Mouse (Mus musculus) left cerebral cortex, postnatal 36 days (tissue): ENCODE data around the gene Plvap. TPM values are rescaled to one million over a fixed set of nuclear protein-coding genes. Genes with fewer than 3 reads are reported as not detected.
"Not testable (repeated sequence)": the region's sequence is repeated elsewhere in the genome, so short reads cannot be mapped to it uniquely, and the experiment has no call there.

Experiments used
- DNase-seq, 2 experiments: peaks; one replicate each; pipeline ENCODE4 v3.0.0; 2021 to 2022; ENCODE audit warnings: low spot score in 2 of 2, mixed read lengths in 1 of 2
- intact Hi-C: fragments of 180-260 bp; cut with DNase I; formaldehyde crosslinking; loops from one replicate; pipeline ENCODE4 v1.15.1; 2025
- total RNA-seq, 2 experiments: library from RNA; stranded (reverse); gene quantifications; 2 replicates each; pipeline ENCODE4 v1.2.3; 2021

The Plvap gene
- 1 to 10 TPM; 7.4 to 9.4 TPM for total RNA-seq

GRCm38 (mm10) chr8:71511644-71512043, at the start of gene Plvap:
Gene Plvap, minus strand, starts transcription at chr8:71511752.
- intact Hi-C loops: no loop called here
- no peak for DNase-seq

- intact Hi-C loops: loop anchor here (2.0 kb wide), 1 partner anchor 100 kb away; no protein-coding TSS in a partner anchor
- no peak for DNase-seq
Observed at GRCm38 (mm10) chr8:71560765-71561164, 49.2 kb upstream of the Plvap start.

- no peak for DNase-seq
- intact Hi-C loops: loop anchor here (2.0 kb wide), 1 partner anchor 101 kb away; no protein-coding TSS in a partner anchor
Observed at GRCm38 (mm10) chr8:71560071-71560470, 48.5 kb upstream of the Plvap start.

GRCm38 (mm10) chr8:71558958-71559690, 47.6 kb upstream of the Plvap start:
- no peak for DNase-seq
- intact Hi-C loops: no loop called here

- no peak for DNase-seq
- intact Hi-C loops: no loop called here
Observed at GRCm38 (mm10) chr8:71558071-71558957, 46.8 kb upstream of the Plvap start, which contains the start of gene Tmem221. Gene Tmem221, minus strand, starts transcription at chr8:71558871.

GRCm38 (mm10) chr8:71554644-71555043, 43.1 kb upstream of the Plvap start:
- intact Hi-C loops: no loop called here
- DNase-seq: no peak

- intact Hi-C loops: no loop called here
- DNase-seq: no peak
Observed at GRCm38 (mm10) chr8:71554001-71554400, 42.4 kb upstream of the Plvap start.

GRCm38 (mm10) chr8:71552770-71553169, 41.2 kb upstream of the Plvap start:
- no peak for DNase-seq
- intact Hi-C loops: no loop called here

- intact Hi-C loops: no loop called here
- no peak for DNase-seq
Observed at GRCm38 (mm10) chr8:71550754-71551153, 39.2 kb upstream of the Plvap start.

GRCm38 (mm10) chr8:71547590-71547989, 36.0 kb upstream of the Plvap start:
- DNase-seq: no peak
- intact Hi-C loops: no loop called here

- DNase-seq: no peak
- intact Hi-C loops: no loop called here
Observed at GRCm38 (mm10) chr8:71545053-71545452, 33.5 kb upstream of the Plvap start.

GRCm38 (mm10) chr8:71543755-71544154, 32.2 kb upstream of the Plvap start:
- DNase-seq: no peak
- intact Hi-C loops: loop anchor here (5.0 kb wide), 1 partner anchor 81 kb away; the partner anchor contains the start of genes Abhd8 and Mrpl34

- peak; percentile 95 to 97 for DNase-seq
- intact Hi-C loops: loop anchor here (5.0 kb wide), 1 partner anchor 80 kb away; the partner anchor contains the start of genes Abhd8 and Mrpl34
Observed at GRCm38 (mm10) chr8:71542632-71543343, 31.2 kb upstream of the Plvap start, which contains the start of gene Mvb12a. Gene Mvb12a, plus strand, starts transcription at chr8:71542922.

- intact Hi-C loops: no loop called here
- DNase-seq: peak in 1 of 2 experiments; percentile 32
Observed at GRCm38 (mm10) chr8:71537028-71537867, 25.7 kb upstream of the Plvap start, which contains the start of gene Bst2. Gene Bst2, minus strand, starts transcription at chr8:71537456.

GRCm38 (mm10) chr8:71535663-71536062, 24.1 kb upstream of the Plvap start:
- intact Hi-C loops: no loop called here
- peak in 1 of 2 experiments; percentile 16 for DNase-seq

- no peak for DNase-seq
- intact Hi-C loops: loop anchor here (5.0 kb wide), 1 partner anchor 37 kb away; no protein-coding TSS in a partner anchor
Observed at GRCm38 (mm10) chr8:71534263-71534810, 22.8 kb upstream of the Plvap start.

- intact Hi-C loops: loop anchor here (5.0 kb wide), 1 partner anchor 34 kb away; no protein-coding TSS in a partner anchor
- not testable (repeated sequence) for DNase-seq
Observed at GRCm38 (mm10) chr8:71530735-71531467, 19.3 kb upstream of the Plvap start.
